Mouse (Mus musculus): ENCODE measurements around the gene Tnfaip2. TPM values are rescaled to one million over a fixed set of nuclear protein-coding genes. Genes with fewer than 3 reads are reported as not detected.

The Tnfaip2 gene
- polyA plus RNA-seq, 1 experiment = 11.3 TPM

- TF ChIP-seq GATA1 (IDR thresholded peaks at IDR 0.05; ENCODE audit: borderline replicate concordance, low read length) (no peak), FLI1 (IDR thresholded peaks at IDR 0.05; ENCODE audit: low read length) (no peak)
- H3K4me3 ChIP-seq (replicated peaks) = peak overlapping the region; percentile 75
- H3K9me3 ChIP-seq = 0 out of 2 replicates have a peak, but pooled peaks cover under 1% of the 10 kb centered on the region
- peaks cover 17% of the 10 kb centered on the region for H3K27me3 ChIP-seq (replicated peaks)
- peaks cover 35% of the 10 kb centered on the region for H3K36me3 ChIP-seq (replicated peaks; ENCODE audit: low read length)
- H3K4me1 ChIP-seq = peaks cover 96% of the 10 kb centered on the region
Observed at GRCm38 (mm10) chr12:111434745-111435327, 7.4 kb upstream of the Tnfaip2 start.

DNA sequence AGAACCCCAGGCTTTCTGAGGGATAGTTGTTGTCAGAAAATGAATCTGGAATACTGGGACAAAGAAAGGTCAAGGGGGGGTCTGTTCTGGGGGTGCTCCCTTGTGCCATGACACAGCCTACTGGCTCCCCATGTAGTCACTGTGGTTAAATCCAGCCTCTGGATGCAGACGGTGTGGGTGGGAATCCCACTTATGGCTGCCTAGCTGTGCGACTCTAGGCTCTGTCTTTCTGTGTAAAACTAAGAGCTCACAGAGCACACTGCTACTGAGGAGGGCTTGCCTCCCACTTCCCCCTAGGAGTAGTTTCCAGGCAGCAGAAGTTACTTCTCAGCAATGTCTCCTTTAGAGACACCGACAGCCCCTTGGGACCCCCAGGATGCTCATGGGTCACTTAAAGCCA lies 6.1 kb upstream of the Tnfaip2 start:
- Histone ChIP-seq H3K36me3 (replicated peaks; ENCODE audit: low read length) (peaks cover 21% of the 10 kb centered on the region), H3K27me3 (replicated peaks) (peaks cover 13% of the 10 kb centered on the region), H3K4me3 (replicated peaks) (peak overlapping the region; percentile 42), H3K9me3 (peaks cover 4% of the 10 kb centered on the region; the same call in 1 of the 2 replicates), H3K4me1 (peaks cover 84% of the 10 kb centered on the region)
- TF ChIP-seq FLI1 (IDR thresholded peaks at IDR 0.05; ENCODE audit: low read length) (no peak), GATA1 (IDR thresholded peaks at IDR 0.05; ENCODE audit: borderline replicate concordance, low read length) (no peak)

- Histone ChIP-seq H3K27me3 (replicated peaks) (peaks cover 15% of the 10 kb centered on the region), H3K36me3 (replicated peaks; ENCODE audit: low read length) (peaks cover 17% of the 10 kb centered on the region), H3K4me1 (peaks cover 84% of the 10 kb centered on the region), H3K4me3 (replicated peaks) (peak overlapping the region; percentile 70), H3K9me3 (peaks cover 4% of the 10 kb centered on the region; the same call in 1 of the 2 replicates)
- TF ChIP-seq GATA1 (IDR thresholded peaks at IDR 0.05; ENCODE audit: borderline replicate concordance, low read length) (no peak), FLI1 (IDR thresholded peaks at IDR 0.05; ENCODE audit: low read length) (no peak)
Observed at GRCm38 (mm10) chr12:111436640-111437039, 5.6 kb upstream of the Tnfaip2 start.

DNA sequence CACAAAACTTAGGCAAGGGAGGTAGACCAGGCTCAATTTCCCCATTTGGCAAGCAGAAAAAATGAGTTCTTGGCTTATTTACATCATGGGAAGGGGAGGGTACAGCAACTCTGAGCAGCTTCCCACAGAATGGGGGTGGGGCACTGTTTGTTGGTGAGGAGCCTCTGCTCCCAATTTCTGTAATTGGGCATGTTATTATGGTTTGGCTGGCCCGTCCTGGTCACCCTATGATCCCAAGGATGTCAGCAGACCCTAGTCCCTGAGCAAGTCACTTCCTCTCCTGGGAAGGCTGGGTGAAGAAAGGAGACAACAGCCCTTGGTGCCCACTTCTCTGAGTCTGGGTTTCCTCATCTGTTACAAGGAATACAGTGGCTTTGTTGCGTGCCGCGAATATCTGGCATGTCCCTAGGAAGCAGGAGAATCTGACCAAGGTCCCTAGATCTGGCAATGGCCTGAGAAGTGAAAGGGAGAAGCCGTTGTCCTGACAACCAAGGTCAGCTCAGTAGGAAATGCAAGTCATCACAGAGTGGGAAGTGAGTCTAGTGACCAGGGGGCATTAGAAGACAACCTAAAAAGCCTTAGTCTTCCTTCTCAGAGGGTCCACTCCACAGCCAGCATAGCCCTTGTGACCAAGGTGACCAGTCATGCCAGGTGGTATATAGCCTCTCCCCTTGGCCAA lies 4.9 kb upstream of the Tnfaip2 start:
- H3K4me1 ChIP-seq = peaks cover 84% of the 10 kb centered on the region
- peaks cover 4% of the 10 kb centered on the region; the same call in 1 of the 2 replicates for H3K9me3 ChIP-seq
- H3K4me3 ChIP-seq (replicated peaks) = peak overlapping the region; percentile 83
- H3K27me3 ChIP-seq (replicated peaks) = peaks cover 20% of the 10 kb centered on the region
- H3K36me3 ChIP-seq (replicated peaks; ENCODE audit: low read length) = peaks cover 9% of the 10 kb centered on the region
- TF ChIP-seq GATA1 (IDR thresholded peaks at IDR 0.05; ENCODE audit: borderline replicate concordance, low read length) = no peak
- TF ChIP-seq FLI1 (IDR thresholded peaks at IDR 0.05; ENCODE audit: low read length) = no peak

- H3K4me1 ChIP-seq = peaks cover 84% of the 10 kb centered on the region
- peaks cover 3% of the 10 kb centered on the region for H3K36me3 ChIP-seq (replicated peaks; ENCODE audit: low read length)
- TF ChIP-seq GATA1 (IDR thresholded peaks at IDR 0.05; ENCODE audit: borderline replicate concordance, low read length) (no peak), FLI1 (IDR thresholded peaks at IDR 0.05; ENCODE audit: low read length) (no peak)
- peaks cover 18% of the 10 kb centered on the region for H3K27me3 ChIP-seq (replicated peaks)
- no peak overlapping the region for H3K4me3 ChIP-seq (replicated peaks)
- peaks cover 4% of the 10 kb centered on the region; the same call in 1 of the 2 replicates for H3K9me3 ChIP-seq
Observed at GRCm38 (mm10) chr12:111438850-111439249, 3.4 kb upstream of the Tnfaip2 start.

- Histone ChIP-seq H3K27me3 (replicated peaks) (peaks cover 22% of the 10 kb centered on the region), H3K36me3 (replicated peaks; ENCODE audit: low read length) (peaks cover 18% of the 10 kb centered on the region), H3K4me3 (replicated peaks) (no peak overlapping the region), H3K4me1 (peaks cover 84% of the 10 kb centered on the region), H3K9me3 (peaks cover 4% of the 10 kb centered on the region; the same call in 1 of the 2 replicates)
- no peak for TF ChIP-seq GATA1 (IDR thresholded peaks at IDR 0.05; ENCODE audit: borderline replicate concordance, low read length)
- no peak for TF ChIP-seq FLI1 (IDR thresholded peaks at IDR 0.05; ENCODE audit: low read length)
Observed at GRCm38 (mm10) chr12:111440701-111441373, 1.4 kb upstream of the Tnfaip2 start.

- peaks cover 84% of the 10 kb centered on the region for H3K4me1 ChIP-seq
- TF ChIP-seq FLI1 (IDR thresholded peaks at IDR 0.05; ENCODE audit: low read length) (no peak), GATA1 (IDR thresholded peaks at IDR 0.05; ENCODE audit: borderline replicate concordance, low read length) (no peak)
- H3K4me3 ChIP-seq (replicated peaks) = no peak overlapping the region
- H3K36me3 ChIP-seq (replicated peaks; ENCODE audit: low read length) = peaks cover 22% of the 10 kb centered on the region
- peaks cover 27% of the 10 kb centered on the region for H3K27me3 ChIP-seq (replicated peaks)
- H3K9me3 ChIP-seq = peaks cover 4% of the 10 kb centered on the region; the same call in 1 of the 2 replicates
Observed at GRCm38 (mm10) chr12:111441523-111441922, 746 bp upstream of the Tnfaip2 start.

DNA sequence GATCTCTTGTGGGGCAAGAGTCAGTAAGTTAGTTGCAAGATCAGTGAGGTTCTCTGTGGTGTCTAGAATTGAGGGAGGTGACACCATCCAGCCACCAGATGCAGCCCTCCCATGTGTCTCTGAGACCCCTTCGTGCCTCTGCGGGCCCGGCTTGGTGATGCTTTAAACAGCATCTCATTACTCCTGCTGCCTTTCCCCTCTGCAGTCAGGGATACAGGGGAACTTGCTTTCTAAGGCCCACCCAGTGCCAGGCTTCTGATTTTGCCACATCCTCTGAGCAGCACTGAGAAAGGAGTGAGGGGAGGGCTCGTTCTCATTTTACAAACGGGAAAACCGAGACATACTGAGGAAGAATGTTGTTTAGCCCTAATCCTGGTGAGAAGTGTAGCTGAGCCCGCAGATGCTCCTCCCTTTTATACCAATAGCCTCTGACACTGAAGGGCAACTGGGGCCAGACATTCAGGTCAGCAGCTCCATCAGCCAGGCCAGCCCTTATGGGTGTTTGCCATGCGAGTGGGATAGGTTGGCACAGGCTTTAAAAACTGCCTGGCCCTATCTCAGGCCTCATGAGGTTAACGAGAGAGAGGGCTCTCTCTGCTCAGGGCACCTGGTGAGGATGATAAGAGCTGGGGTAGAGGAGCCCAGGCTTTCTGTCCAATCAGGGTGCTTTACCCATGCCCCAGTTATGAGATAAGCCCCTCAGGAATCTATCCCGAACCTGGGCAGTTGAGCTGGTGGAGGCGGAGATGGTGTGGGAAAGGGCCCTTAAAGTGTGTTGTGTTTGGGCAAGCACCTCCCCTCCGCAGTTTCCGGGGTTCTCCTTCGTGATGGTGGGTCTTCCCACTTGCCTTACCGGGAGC lies 972 bp downstream of the Tnfaip2 start:
- no peak for TF ChIP-seq GATA1 (IDR thresholded peaks at IDR 0.05; ENCODE audit: borderline replicate concordance, low read length)
- TF ChIP-seq FLI1 (IDR thresholded peaks at IDR 0.05; ENCODE audit: low read length) = no peak
- H3K4me1 ChIP-seq = peaks cover 83% of the 10 kb centered on the region
- H3K4me3 ChIP-seq (replicated peaks) = peak overlapping the region; percentile 94
- H3K27me3 ChIP-seq (replicated peaks) = peaks cover 38% of the 10 kb centered on the region
- peaks cover 39% of the 10 kb centered on the region for H3K36me3 ChIP-seq (replicated peaks; ENCODE audit: low read length)
- peaks cover 4% of the 10 kb centered on the region; the same call in 1 of the 2 replicates for H3K9me3 ChIP-seq
